In the genomic region with DNA sequence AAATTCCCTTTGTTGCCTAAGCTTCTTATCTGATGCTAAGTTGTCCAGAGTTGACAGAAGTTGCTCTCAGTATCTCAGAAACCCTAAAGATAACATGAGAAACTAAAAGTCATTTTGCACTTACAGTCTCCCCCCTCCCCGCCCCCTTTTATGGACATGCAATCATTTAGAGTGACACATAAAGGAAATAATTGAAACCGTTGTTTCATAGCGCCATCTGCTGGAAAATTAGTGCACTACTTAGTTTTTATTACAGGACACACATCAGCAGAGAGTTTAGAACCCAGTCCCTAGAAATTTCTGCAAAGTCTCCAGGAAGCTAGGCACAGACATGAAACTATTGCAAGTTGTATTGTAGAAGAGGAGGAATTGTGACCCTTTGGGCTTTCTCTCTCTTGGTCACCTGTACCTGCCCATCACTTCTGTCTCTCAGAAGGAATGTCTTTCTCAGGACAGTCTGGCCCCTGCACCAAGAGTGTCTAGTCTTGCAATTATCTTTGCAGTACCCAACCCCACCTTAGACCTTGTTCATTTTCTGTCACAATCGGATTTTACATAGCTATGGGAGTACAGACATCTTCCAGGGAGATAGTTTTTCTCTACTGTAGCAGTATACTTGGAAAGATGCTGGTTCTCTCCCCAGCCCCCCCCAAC, we compare ENCODE assay signal across 8 mouse cellular contexts. TPM values are rescaled to one million over a fixed set of nuclear protein-coding genes. Genes with fewer than 3 reads are reported as not detected.
DNase-seq lines count a peak whose midpoint lies in the region; TF ChIP-seq lines count a peak whose summit lies in the region.

No protein-coding gene starts in this region.

- no peak for TF ChIP-seq POLR2A in small intestine, adult 2 months (IDR thresholded peaks at IDR 0.05; ENCODE audit: low read depth, low read length)

- TF ChIP-seq CTCF in small intestine, adult 2 months (IDR thresholded peaks at IDR 0.05; ENCODE audit: extremely low read depth, insufficient read length, insufficient replicate concordance, low read depth, low read length): no peak

- 10% methylated on average over 4 of the region's 4 CpGs for WGBS in small intestine, adult 2 months

- H3K27ac ChIP-seq in small intestine, adult 2 months (ENCODE audit: insufficient read depth, low read depth, low read length): 0 out of 2 replicates have a peak overlapping the region, but pooled peaks have one; percentile 10

- H3K4me1 ChIP-seq in small intestine, adult 2 months (ENCODE audit: control insufficient read depth, insufficient read depth, insufficient read length, low read length): peaks cover 3% of the 10 kb centered on the region; the same call in 1 of the 2 replicates

- H3K36me3 ChIP-seq in small intestine, adult 2 months (ENCODE audit: control insufficient read depth, insufficient read depth, low read length): no peaks in the 10 kb centered on the region

- no peaks in the 10 kb centered on the region for H3K27me3 ChIP-seq in small intestine, adult 2 months (ENCODE audit: control insufficient read depth, insufficient read depth, low read length)

- H3K4me3 ChIP-seq in small intestine, adult 2 months (ENCODE audit: low read depth, low read length): no peak overlapping the region

- intact Hi-C loops in left cerebral cortex, postnatal 14 days (cut with DNase I): loop anchor here (5.0 kb wide), 1 partner anchor 403 kb away; no protein-coding TSS in a partner anchor

- DNase-seq in left cerebral cortex, postnatal 14 days (ENCODE audit: low spot score in 2 of 2): peak; percentile 31 to 41
- no peak for DNase-seq in left cerebral cortex, adult 8-10 months (ENCODE audit: low spot score in 2 of 2)
- peak; percentile 56 for DNase-seq in Muller cell, postnatal 12 days (ENCODE audit: inconsistent ontology term)
- DNase-seq in embryo, embryonic 11.5 days (ENCODE audit: low read depth, low spot score): peak; percentile 32
- peak; percentile 40 for DNase-seq in kidney, postnatal 14 days
- no peak for DNase-seq in cerebellum, postnatal 4 days (ENCODE audit: low spot score in 2 of 2)
- DNase-seq in layer of hippocampus, postnatal 10 days (ENCODE audit: low spot score in 2 of 2): no peak

RNA-seq across cellular contexts. Expression of a gene that starts 20.2 kb away (rescaled TPM):
- total RNA-seq in left cerebral cortex, postnatal 14 days (2021): not detected
- total RNA-seq in left cerebral cortex, adult 8-10 months (2022): not detected
- 0.25 TPM in 1 of 2 replicates, not detected in the other for polyA plus RNA-seq in small intestine, adult 2 months (2012; rRNA removed)
- total RNA-seq in layer of hippocampus, postnatal 10 days (2021): not detected

Comparison
In these comparisons a context has a peak if more than half of its experiments do, and no peak if none do; other contexts are left out.
1. DNase-seq: peak in left cerebral cortex, postnatal 14 days (2 of 2), Muller cell, postnatal 12 days (single experiment), embryo, embryonic 11.5 days (single experiment) and kidney, postnatal 14 days (single experiment); none in left cerebral cortex, adult 8-10 months (0 of 2), cerebellum, postnatal 4 days (0 of 2) and layer of hippocampus, postnatal 10 days (0 of 2).